Comparison of ENCODE assay signal across 16 mouse cellular contexts in genomic region chr4:127543276-127543675, GRCm38 (mm10).
A peak's percentile ranks its signal among the peaks of the same experiment; 100 is the strongest.
DNase-seq lines count a peak whose midpoint lies in the region.
"Had no signal": no experiment of that assay in that cellular context is flagged by ENCODE, and none has a peak within 500 bp of the region (broad histone marks: within the 10 kb centered on the region; RNA-seq: fewer than 3 reads in every experiment).

No protein-coding gene starts in this region.

- intact Hi-C loops in left cerebral cortex, postnatal 4 days (cut with DNase I): no loop called here

- DNase-seq in left cerebral cortex, adult 11 months (ENCODE audit: low spot score): peak; percentile 30
- DNase-seq in left cerebral cortex, postnatal 4 days: no peak
- peak; percentile 35 to 73 for DNase-seq in layer of hippocampus, adult 18-20 months (ENCODE audit: low spot score in 2 of 2)
- peak; percentile 29 to 33 for DNase-seq in layer of hippocampus, postnatal 25 days (ENCODE audit: extremely low spot score in 1 of 2, low spot score in 1 of 2)
- DNase-seq in right cerebral cortex, postnatal 36 days (ENCODE audit: low spot score in 2 of 2): peak; percentile 33 to 43
- no peak for DNase-seq in ovary, postnatal 10 days (ENCODE audit: low spot score)
- no peak for DNase-seq in thymus, postnatal 4 days
- DNase-seq: adrenal gland, postnatal 25 days; cerebellum, adult 2 months; cerebellum, postnatal 36 days; gastrocnemius, postnatal 36 days; kidney, adult 11 months; liver, postnatal 0 days; lung, postnatal 10 days; spleen, adult 18-20 months; thymus, postnatal 36 days had no signal

Comparison
In these comparisons a context has a peak if more than half of its experiments do, and no peak if none do; other contexts are left out.
1. DNase-seq: peak in left cerebral cortex, adult 11 months (single experiment), layer of hippocampus, adult 18-20 months (2 of 2), layer of hippocampus, postnatal 25 days (2 of 2) and right cerebral cortex, postnatal 36 days (2 of 2); none in left cerebral cortex, postnatal 4 days (single experiment), ovary, postnatal 10 days (single experiment) and thymus, postnatal 4 days (single experiment).